Mouse (Mus musculus) E14TG2a.4 (cell line): ENCODE measurements at regions not wholly inside any gene's neighbourhood (a gene's known extent, or its start where the extent isn't known, plus 50 kb on each side); places are given as distances from the start of the nearest gene placed in this dataset.

Experiments
- CTCF ChIP-seq: conservative IDR thresholded peaks from 2 replicates; pipeline ENCODE4 v1.5.1; 2014; ENCODE audit warnings: low read length
- NANOG ChIP-seq: IDR thresholded peaks from 2 replicates; pipeline ENCODE4 v1.6.1; 2014; ENCODE audit warnings: borderline replicate concordance, low read length, mixed read lengths
- POU5F1 ChIP-seq: IDR thresholded peaks from 2 replicates; pipeline ENCODE4 v1.6.1; 2014; ENCODE audit warnings: low read length, borderline replicate concordance

DNA sequence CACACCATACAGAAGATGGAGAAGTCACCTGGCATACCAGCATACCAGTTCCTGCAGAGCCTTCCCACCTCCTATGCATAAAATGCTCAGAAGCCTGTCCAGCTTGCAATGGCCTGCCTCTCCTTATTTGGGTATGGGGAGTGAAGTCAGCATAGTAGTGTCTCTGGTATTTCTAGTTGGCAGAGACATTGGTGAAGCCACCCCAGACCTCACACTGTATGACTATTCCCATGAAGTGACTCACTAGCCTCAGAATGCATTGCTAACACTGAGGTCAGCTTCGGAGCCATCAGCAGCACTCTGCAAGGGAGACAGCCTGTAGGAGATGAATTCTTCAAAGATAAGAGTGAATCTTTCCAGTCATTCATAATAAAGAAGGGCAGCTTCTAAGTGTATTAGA, 325.2 kb upstream of the Actbl2 start:
- no peak for TF ChIP-seq CTCF
- no peak for TF ChIP-seq POU5F1
- no peak for TF ChIP-seq NANOG
